In genomic region chr5:37383570-37383969, GRCm38 (mm10) we compare ENCODE assay signal across 15 mouse cellular contexts. TPM values are rescaled to one million over a fixed set of nuclear protein-coding genes. Genes with fewer than 3 reads are reported as not detected.
DNase-seq lines count a peak whose midpoint lies in the region; ATAC-seq and TF ChIP-seq lines count a peak whose summit lies in the region.
"Had no signal": no experiment of that assay in that cellular context is flagged by ENCODE, and none has a peak within 500 bp of the region (broad histone marks: within the 10 kb centered on the region; RNA-seq: fewer than 3 reads in every experiment).

No protein-coding gene starts in this region.

- no peak for ATAC-seq in kidney, embryonic 16.5 days (ENCODE audit: low FRiP score, low TSS enrichment)
- no peak for ATAC-seq in midbrain, postnatal 0 days (ENCODE audit: low FRiP score)
- ATAC-seq in midbrain, embryonic 15.5 days (replicated peaks), result no peak
- 0 out of 2 replicates have a peak, but pooled peaks have one; percentile 10 for ATAC-seq in stomach, embryonic 14.5 days (ENCODE audit: insufficient number of reproducible peaks, insufficient read depth, low FRiP score, low read depth)
- ATAC-seq: intestine, embryonic 15.5 days had no signal

- peak; percentile 30 for TF ChIP-seq CTCF in midbrain, postnatal 0 days (IDR thresholded peaks at IDR 0.05)

- H3K4me3 ChIP-seq in kidney, embryonic 16.5 days (ENCODE audit: low read length), result no peak overlapping the region
- H3K4me3 ChIP-seq in midbrain, postnatal 0 days (ENCODE audit: low read depth, low read length), result no peak overlapping the region
- H3K4me3 ChIP-seq in midbrain, embryonic 15.5 days, result no peak overlapping the region
- H3K4me3 ChIP-seq in stomach, embryonic 14.5 days (ENCODE audit: low read depth, low read length), result no peak overlapping the region
- H3K4me3 ChIP-seq: forebrain, embryonic 10.5 days; gastrocnemius, adult 2 months; intestine, embryonic 15.5 days; limb, embryonic 15.5 days; myocyte had no signal

- DNase-seq in cerebellum, postnatal 10 days, result peak; percentile 30 to 32
- no peak for DNase-seq in cerebellum, adult 9-11 months
- DNase-seq in kidney, postnatal 10 days, result peak; percentile 18
- DNase-seq in midbrain, postnatal 0 days (ENCODE audit: low spot score), result no peak
- no peak for DNase-seq in ovary, postnatal 10 days (ENCODE audit: low spot score)
- DNase-seq: cerebellum, adult 8-10 months; gastrocnemius, adult 2 months had no signal

- H3K4me2 ChIP-seq in kidney, embryonic 16.5 days (replicated peaks; ENCODE audit: low read depth, low read length), result no peak overlapping the region
- no peak overlapping the region for H3K4me2 ChIP-seq in midbrain, postnatal 0 days (ENCODE audit: low read depth, low read length, poor library complexity, severe bottlenecking)
- no peak overlapping the region for H3K4me2 ChIP-seq in midbrain, embryonic 15.5 days
- H3K4me2 ChIP-seq in stomach, embryonic 14.5 days (replicated peaks; ENCODE audit: low read depth, low read length), result no peak overlapping the region
- H3K4me2 ChIP-seq: intestine, embryonic 15.5 days; limb, embryonic 15.5 days had no signal

- H3K4me1 ChIP-seq in kidney, embryonic 16.5 days (ENCODE audit: insufficient read depth, low read length), result no peaks in the 10 kb centered on the region
- H3K4me1 ChIP-seq in midbrain, postnatal 0 days (ENCODE audit: insufficient read depth, low read length), result no peaks in the 10 kb centered on the region
- no peaks in the 10 kb centered on the region for H3K4me1 ChIP-seq in midbrain, embryonic 15.5 days
- H3K4me1 ChIP-seq in stomach, embryonic 14.5 days (ENCODE audit: control insufficient read depth, insufficient read depth, low read length), result no peaks in the 10 kb centered on the region
- H3K4me1 ChIP-seq: forebrain, embryonic 10.5 days; intestine, embryonic 15.5 days; limb, embryonic 15.5 days had no signal

- H3K27ac ChIP-seq in kidney, embryonic 16.5 days (ENCODE audit: low read length), result no peak overlapping the region
- no peak overlapping the region for H3K27ac ChIP-seq in midbrain, postnatal 0 days (ENCODE audit: low read depth, low read length)
- no peak overlapping the region for H3K27ac ChIP-seq in midbrain, embryonic 15.5 days
- H3K27ac ChIP-seq in stomach, embryonic 14.5 days (ENCODE audit: low read length), result no peak overlapping the region
- H3K27ac ChIP-seq: forebrain, embryonic 10.5 days; gastrocnemius, adult 2 months; intestine, embryonic 15.5 days; limb, embryonic 15.5 days had no signal

- no peak overlapping the region for H3K9ac ChIP-seq in kidney, embryonic 16.5 days (replicated peaks; ENCODE audit: low read length)
- no peak overlapping the region for H3K9ac ChIP-seq in midbrain, postnatal 0 days (replicated peaks; ENCODE audit: low read length, poor library complexity, severe bottlenecking)
- no peak overlapping the region for H3K9ac ChIP-seq in midbrain, embryonic 15.5 days
- H3K9ac ChIP-seq in stomach, embryonic 14.5 days (replicated peaks; ENCODE audit: low read depth, low read length), result no peak overlapping the region
- H3K9ac ChIP-seq: intestine, embryonic 15.5 days; limb, embryonic 15.5 days had no signal

- H3K36me3 ChIP-seq in kidney, embryonic 16.5 days (ENCODE audit: insufficient read depth, low read length), result peaks cover 47% of the 10 kb centered on the region
- H3K36me3 ChIP-seq in midbrain, postnatal 0 days (ENCODE audit: insufficient read depth, low read length), result no peaks in the 10 kb centered on the region
- H3K36me3 ChIP-seq in midbrain, embryonic 15.5 days (replicated peaks), result no peaks in the 10 kb centered on the region
- peaks cover 36% of the 10 kb centered on the region for H3K36me3 ChIP-seq in stomach, embryonic 14.5 days (ENCODE audit: control insufficient read depth, insufficient read depth, low read length)

- H3K27me3 ChIP-seq in kidney, embryonic 16.5 days (ENCODE audit: insufficient read depth, low read length), result no peaks in the 10 kb centered on the region
- H3K27me3 ChIP-seq in midbrain, postnatal 0 days (ENCODE audit: insufficient read depth, low read length), result no peaks in the 10 kb centered on the region
- H3K27me3 ChIP-seq in midbrain, embryonic 15.5 days (replicated peaks), result no peaks in the 10 kb centered on the region
- H3K27me3 ChIP-seq in stomach, embryonic 14.5 days (ENCODE audit: control insufficient read depth, insufficient read depth, low read length), result no peaks in the 10 kb centered on the region
- H3K27me3 ChIP-seq: intestine, embryonic 15.5 days; limb, embryonic 15.5 days had no signal

- WGBS in kidney, embryonic 16.5 days, result 87% methylated on average over 3 of the region's 3 CpGs
- 88% methylated on average over 3 of the region's 3 CpGs for WGBS in midbrain, postnatal 0 days
- WGBS in midbrain, embryonic 15.5 days, result 85% methylated on average over 3 of the region's 3 CpGs
- 87% methylated on average over 3 of the region's 3 CpGs for WGBS in stomach, embryonic 14.5 days

- H3K9me3 ChIP-seq in kidney, embryonic 16.5 days (ENCODE audit: low read length), result no peaks in the 10 kb centered on the region
- no peaks in the 10 kb centered on the region for H3K9me3 ChIP-seq in midbrain, postnatal 0 days (ENCODE audit: low read length)
- no peaks in the 10 kb centered on the region for H3K9me3 ChIP-seq in midbrain, embryonic 15.5 days
- no peaks in the 10 kb centered on the region for H3K9me3 ChIP-seq in stomach, embryonic 14.5 days (ENCODE audit: control insufficient read depth, low read depth, low read length)
- H3K9me3 ChIP-seq: forebrain, embryonic 10.5 days; intestine, embryonic 15.5 days; limb, embryonic 15.5 days had no signal

RNA-seq across cellular contexts. Expression of gene Evc2, which starts 45.3 kb away (rescaled TPM):
- polyA plus RNA-seq in kidney, embryonic 16.5 days (2015; fragmentation: Nextera tagmentation; extraction: Ambion mirVana), result 25.6 and 25.7 TPM in 2 replicates
- total RNA-seq in midbrain, postnatal 0 days (2014; rRNA removed), result 3.6 and 6.7 TPM in 2 replicates
- 4.2 and 5.5 TPM in 2 replicates for polyA plus RNA-seq in midbrain, postnatal 0 days (2015; fragmentation: Nextera tagmentation; extraction: Ambion mirVana)
- 5.5 and 7.2 TPM in 2 replicates for polyA plus RNA-seq in midbrain, embryonic 15.5 days (2015; fragmentation: Nextera tagmentation; extraction: Ambion mirVana)
- 16.2 and 17.0 TPM in 2 replicates for polyA plus RNA-seq in stomach, embryonic 14.5 days (2014; fragmentation: Nextera tagmentation; extraction: Ambion mirVana)
- total RNA-seq: megakaryocyte-erythroid progenitor cell, adult 5-6 weeks had no signal

RNA-seq across cellular contexts. Expression of gene Evc, which starts 46.9 kb away (rescaled TPM):
- 25.6 and 26.8 TPM in 2 replicates for polyA plus RNA-seq in kidney, embryonic 16.5 days (2015; fragmentation: Nextera tagmentation; extraction: Ambion mirVana)
- 8.2 and 8.3 TPM in 2 replicates for total RNA-seq in midbrain, postnatal 0 days (2014; rRNA removed)
- 2.7 and 2.8 TPM in 2 replicates for polyA plus RNA-seq in midbrain, postnatal 0 days (2015; fragmentation: Nextera tagmentation; extraction: Ambion mirVana)
- polyA plus RNA-seq in midbrain, embryonic 15.5 days (2015; fragmentation: Nextera tagmentation; extraction: Ambion mirVana), result 3.7 and 4.4 TPM in 2 replicates
- 15.9 and 16.7 TPM in 2 replicates for polyA plus RNA-seq in stomach, embryonic 14.5 days (2014; fragmentation: Nextera tagmentation; extraction: Ambion mirVana)
- total RNA-seq: megakaryocyte-erythroid progenitor cell, adult 5-6 weeks had no signal

Comparison
In these comparisons a context has a peak if more than half of its experiments do, and no peak if none do; other contexts are left out.
1. DNase-seq: peak in cerebellum, postnatal 10 days (2 of 2) and kidney, postnatal 10 days (single experiment); none in cerebellum, adult 9-11 months (single experiment), midbrain, postnatal 0 days (single experiment) and ovary, postnatal 10 days (single experiment).